Mouse (Mus musculus): ENCODE results near the gene C130032M10Rik. TPM values are rescaled to one million over a fixed set of nuclear protein-coding genes. Genes with fewer than 3 reads are reported as not detected.

C130032M10Rik gene
- polyA plus RNA-seq, 1 experiment, result not detected

- Histone ChIP-seq H3K4me1 (ENCODE audit: control insufficient read depth, insufficient read depth, low read length) (no peaks in the 10 kb centered on the region; the same call in 1 of the 2 replicates), H3K27ac (ENCODE audit: control insufficient read depth, insufficient read depth, low read depth, low read length, poor library complexity) (no peak overlapping the region)
Observed at GRCm38 (mm10) chr9:114547643-114548077, 32.2 kb downstream of the C130032M10Rik start.

GRCm38 (mm10) chr9:114548496-114548895, 33.0 kb downstream of the C130032M10Rik start:
- 48% methylated on average over 4 of the region's 4 CpGs for WGBS
- TF ChIP-seq CTCF (IDR thresholded peaks at IDR 0.05; ENCODE audit: control insufficient read depth, insufficient read depth, low read length) (no peak), POLR2A (IDR thresholded peaks at IDR 0.05; ENCODE audit: borderline replicate concordance, control insufficient read depth, low read depth, low read length) (no peak)

More at GRCm38 (mm10) chr9:114547643-114548077, 32.2 kb downstream of the C130032M10Rik start:
- TF ChIP-seq CTCF (IDR thresholded peaks at IDR 0.05; ENCODE audit: control insufficient read depth, insufficient read depth, low read length), result no peak
- TF ChIP-seq POLR2A (IDR thresholded peaks at IDR 0.05; ENCODE audit: borderline replicate concordance, control insufficient read depth, low read depth, low read length), result no peak
- no peak overlapping the region for H3K4me3 ChIP-seq (replicated peaks; ENCODE audit: control insufficient read depth, low read depth, low read length)
- 82% methylated on average over 6 of the region's 6 CpGs for WGBS

GRCm38 (mm10) chr9:114549117-114549516, 33.6 kb downstream of the C130032M10Rik start:
- WGBS, result 88% methylated on average over 5 of the region's 5 CpGs
- Histone ChIP-seq H3K27ac (ENCODE audit: control insufficient read depth, insufficient read depth, low read depth, low read length, poor library complexity) (no peak overlapping the region), H3K4me3 (replicated peaks; ENCODE audit: control insufficient read depth, low read depth, low read length) (no peak overlapping the region), H3K4me1 (ENCODE audit: control insufficient read depth, insufficient read depth, low read length) (no peaks in the 10 kb centered on the region; the same call in 1 of the 2 replicates)
- TF ChIP-seq CTCF (IDR thresholded peaks at IDR 0.05; ENCODE audit: control insufficient read depth, insufficient read depth, low read length) (no peak), POLR2A (IDR thresholded peaks at IDR 0.05; ENCODE audit: borderline replicate concordance, control insufficient read depth, low read depth, low read length) (no peak)

More at GRCm38 (mm10) chr9:114548496-114548895, 33.0 kb downstream of the C130032M10Rik start:
- H3K4me1 ChIP-seq (ENCODE audit: control insufficient read depth, insufficient read depth, low read length), result no peaks in the 10 kb centered on the region; the same call in 1 of the 2 replicates
- no peak overlapping the region for H3K4me3 ChIP-seq (replicated peaks; ENCODE audit: control insufficient read depth, low read depth, low read length)
- H3K27ac ChIP-seq (ENCODE audit: control insufficient read depth, insufficient read depth, low read depth, low read length, poor library complexity), result no peak overlapping the region

DNA sequence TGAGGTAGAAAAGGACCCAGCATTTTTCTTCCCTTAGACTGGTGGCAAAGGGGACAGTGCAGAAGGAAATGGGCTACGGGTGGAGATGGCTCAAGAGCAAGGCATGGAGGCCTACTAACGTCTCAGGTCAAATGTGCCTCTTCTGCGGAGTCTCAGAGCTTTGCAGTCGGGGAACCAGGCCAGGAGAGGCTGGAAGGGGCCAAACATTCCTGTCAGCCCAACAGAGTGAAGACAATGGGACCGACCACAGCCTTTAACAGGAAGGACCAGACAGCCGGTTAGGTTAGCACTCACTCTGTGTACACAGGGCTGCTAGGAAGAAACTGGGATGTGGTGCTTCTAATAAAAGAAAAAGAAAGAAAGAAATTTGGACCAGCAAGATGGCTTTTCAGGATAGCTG, 34.5 kb downstream of the C130032M10Rik start:
- Histone ChIP-seq H3K4me3 (replicated peaks; ENCODE audit: control insufficient read depth, low read depth, low read length) (no peak overlapping the region), H3K27ac (ENCODE audit: control insufficient read depth, insufficient read depth, low read depth, low read length, poor library complexity) (no peak overlapping the region), H3K4me1 (ENCODE audit: control insufficient read depth, insufficient read depth, low read length) (no peaks in the 10 kb centered on the region; the same call in 1 of the 2 replicates)
- WGBS, result 74% methylated on average over 6 of the region's 6 CpGs
- TF ChIP-seq POLR2A (IDR thresholded peaks at IDR 0.05; ENCODE audit: borderline replicate concordance, control insufficient read depth, low read depth, low read length) (no peak), CTCF (IDR thresholded peaks at IDR 0.05; ENCODE audit: control insufficient read depth, insufficient read depth, low read length) (no peak)

GRCm38 (mm10) chr9:114553828-114554227, 38.3 kb downstream of the C130032M10Rik start:
- TF ChIP-seq POLR2A (IDR thresholded peaks at IDR 0.05; ENCODE audit: borderline replicate concordance, control insufficient read depth, low read depth, low read length) (no peak), CTCF (IDR thresholded peaks at IDR 0.05; ENCODE audit: control insufficient read depth, insufficient read depth, low read length) (no peak)
- Histone ChIP-seq H3K4me3 (replicated peaks; ENCODE audit: control insufficient read depth, low read depth, low read length) (no peak overlapping the region), H3K27ac (ENCODE audit: control insufficient read depth, insufficient read depth, low read depth, low read length, poor library complexity) (no peak overlapping the region), H3K4me1 (ENCODE audit: control insufficient read depth, insufficient read depth, low read length) (no peaks in the 10 kb centered on the region)

GRCm38 (mm10) chr9:114554355-114554979, 39.0 kb downstream of the C130032M10Rik start:
- WGBS, result 81% methylated on average over 5 of the region's 5 CpGs
- no peaks in the 10 kb centered on the region for H3K4me1 ChIP-seq (ENCODE audit: control insufficient read depth, insufficient read depth, low read length)
- TF ChIP-seq CTCF (IDR thresholded peaks at IDR 0.05; ENCODE audit: control insufficient read depth, insufficient read depth, low read length) (no peak), POLR2A (IDR thresholded peaks at IDR 0.05; ENCODE audit: borderline replicate concordance, control insufficient read depth, low read depth, low read length) (no peak)
- no peak overlapping the region for H3K4me3 ChIP-seq (replicated peaks; ENCODE audit: control insufficient read depth, low read depth, low read length)
- no peak overlapping the region for H3K27ac ChIP-seq (ENCODE audit: control insufficient read depth, insufficient read depth, low read depth, low read length, poor library complexity)

DNA sequence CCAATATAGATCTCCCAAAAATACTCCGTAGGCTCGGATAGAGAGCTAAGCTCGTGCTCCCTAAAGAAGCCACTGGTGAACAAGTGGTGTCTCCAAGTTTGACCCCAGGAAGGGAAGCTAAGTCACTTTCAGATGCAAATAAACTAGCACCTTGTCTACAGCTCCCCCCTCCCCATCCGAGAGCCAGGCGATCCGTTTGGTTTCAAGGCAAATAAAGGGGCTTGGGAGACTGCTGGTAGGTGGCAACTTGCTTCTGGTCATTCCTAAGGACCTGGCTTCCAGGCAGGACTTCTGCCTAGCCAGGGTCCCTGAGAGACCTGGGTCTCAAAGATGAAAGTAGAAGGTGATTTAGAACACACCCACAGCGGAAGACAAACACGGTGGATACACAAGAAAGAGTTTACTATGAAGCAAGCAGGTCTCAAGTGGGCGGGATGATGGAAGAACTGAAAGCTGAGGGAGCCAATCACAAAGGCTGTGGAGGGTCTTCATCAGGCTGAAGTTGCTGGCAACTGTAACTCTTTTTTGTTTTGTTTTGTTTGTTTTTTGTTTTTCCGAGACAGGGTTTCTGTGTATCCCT, 40.9 kb downstream of the C130032M10Rik start:
- TF ChIP-seq POLR2A (IDR thresholded peaks at IDR 0.05; ENCODE audit: borderline replicate concordance, control insufficient read depth, low read depth, low read length), result no peak
- TF ChIP-seq CTCF (IDR thresholded peaks at IDR 0.05; ENCODE audit: control insufficient read depth, insufficient read depth, low read length), result no peak
- Histone ChIP-seq H3K4me1 (ENCODE audit: control insufficient read depth, insufficient read depth, low read length) (no peaks in the 10 kb centered on the region), H3K27ac (ENCODE audit: control insufficient read depth, insufficient read depth, low read depth, low read length, poor library complexity) (no peak overlapping the region), H3K4me3 (replicated peaks; ENCODE audit: control insufficient read depth, low read depth, low read length) (no peak overlapping the region)
- WGBS, result 73% methylated on average over 10 of the region's 10 CpGs

DNA sequence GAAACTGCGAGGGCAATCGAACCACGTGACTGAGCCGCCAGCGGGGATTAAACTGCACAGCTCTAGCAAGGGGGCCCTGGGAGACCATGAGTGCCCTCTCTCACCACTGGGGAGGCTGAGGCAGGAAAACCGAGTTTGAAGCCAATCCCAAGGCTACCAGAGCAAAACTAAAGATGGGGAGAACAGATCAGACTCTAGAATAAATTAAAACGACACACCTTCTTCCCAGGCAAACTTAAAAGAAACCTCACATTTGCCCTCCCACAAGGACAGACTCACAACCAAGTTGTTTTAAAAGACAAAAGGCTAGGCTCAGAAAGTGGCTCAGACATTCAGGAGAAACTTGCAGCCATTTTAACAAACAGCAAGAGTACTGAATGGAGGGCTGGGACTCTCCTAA, 41.6 kb downstream of the C130032M10Rik start:
- WGBS, result 58% methylated on average over 7 of the region's 7 CpGs
- Histone ChIP-seq H3K4me3 (replicated peaks; ENCODE audit: control insufficient read depth, low read depth, low read length) (no peak overlapping the region), H3K27ac (ENCODE audit: control insufficient read depth, insufficient read depth, low read depth, low read length, poor library complexity) (no peak overlapping the region), H3K4me1 (ENCODE audit: control insufficient read depth, insufficient read depth, low read length) (no peaks in the 10 kb centered on the region)
- TF ChIP-seq POLR2A (IDR thresholded peaks at IDR 0.05; ENCODE audit: borderline replicate concordance, control insufficient read depth, low read depth, low read length), result no peak

Data from bone marrow, adult 2 months (tissue).